13 mouse cellular contexts compared by ENCODE assay signal in genomic region chr5:65860281-65861000, GRCm38 (mm10). TPM values are rescaled to one million over a fixed set of nuclear protein-coding genes. Genes with fewer than 3 reads are reported as not detected.
DNase-seq lines count a peak whose midpoint lies in the region; ATAC-seq and TF ChIP-seq lines count a peak whose summit lies in the region.
"Had no signal": no experiment of that assay in that cellular context is flagged by ENCODE, and none has a peak within 500 bp of the region (broad histone marks: within the 10 kb centered on the region; RNA-seq: fewer than 3 reads in every experiment).

No protein-coding gene starts in this region.

- no peak for ATAC-seq in intestine, postnatal 0 days
- ATAC-seq: hindbrain, postnatal 0 days had no signal

- H3K4me3 ChIP-seq in lung, adult 2 months (replicated peaks; ENCODE audit: extremely low read depth, low read depth, low read length), result no peak overlapping the region
- H3K4me3 ChIP-seq in intestine, postnatal 0 days (ENCODE audit: low read depth, low read length), result no peak overlapping the region
- H3K4me3 ChIP-seq: lung, embryonic 15.5 days; myocyte had no signal

- TF ChIP-seq CTCF in lung, adult 2 months (IDR thresholded peaks at IDR 0.05; ENCODE audit: insufficient read depth, low read length), result no peak
- TF ChIP-seq CTCF in intestine, postnatal 0 days (IDR thresholded peaks at IDR 0.05; ENCODE audit: low read depth), result no peak

- H3K4me2 ChIP-seq in intestine, postnatal 0 days (replicated peaks; ENCODE audit: low read depth), result no peak overlapping the region
- H3K4me2 ChIP-seq: lung, embryonic 15.5 days had no signal

- H3K27me3 ChIP-seq in intestine, postnatal 0 days (replicated peaks; ENCODE audit: control insufficient read depth, insufficient read depth, low read length), result no peaks in the 10 kb centered on the region
- H3K27me3 ChIP-seq: lung, embryonic 15.5 days had no signal

- 70% methylated on average over 12 of the region's 12 CpGs for WGBS in lung, adult 2 months
- WGBS in intestine, postnatal 0 days, result 79% methylated on average over 12 of the region's 12 CpGs

- H3K9ac ChIP-seq in intestine, postnatal 0 days (ENCODE audit: low read depth, low read length), result no peak overlapping the region
- H3K9ac ChIP-seq: lung, embryonic 15.5 days had no signal

- H3K4me1 ChIP-seq in lung, adult 2 months (ENCODE audit: control insufficient read depth, insufficient read depth, low read length), result peaks cover 3% of the 10 kb centered on the region
- no peaks in the 10 kb centered on the region for H3K4me1 ChIP-seq in intestine, postnatal 0 days (replicated peaks; ENCODE audit: control insufficient read depth, insufficient read depth, low read length)

- no peak for TF ChIP-seq POLR2A in lung, adult 2 months (IDR thresholded peaks at IDR 0.05; ENCODE audit: borderline replicate concordance, extremely low read depth, low read depth, low read length)

- H3K27ac ChIP-seq in intestine, postnatal 0 days (ENCODE audit: low read depth, low read length), result no peak overlapping the region
- H3K27ac ChIP-seq: hindbrain, postnatal 0 days; lung, embryonic 15.5 days had no signal

- H3K36me3 ChIP-seq in intestine, postnatal 0 days (ENCODE audit: control insufficient read depth, insufficient read depth), result no peaks in the 10 kb centered on the region
- H3K36me3 ChIP-seq: lung, embryonic 15.5 days had no signal

- no peaks in the 10 kb centered on the region for H3K9me3 ChIP-seq in intestine, postnatal 0 days (ENCODE audit: control insufficient read depth)
- H3K9me3 ChIP-seq: lung, embryonic 15.5 days had no signal

- peak; percentile 41 to 54 for DNase-seq in lung, adult 18-20 months
- no peak for DNase-seq in lung, adult 2 months
- DNase-seq in brain, adult 2 months (ENCODE audit: low read depth, low spot score), result peak; percentile 22
- peak; percentile 17 for DNase-seq in lung, postnatal 14 days
- DNase-seq in thymus, postnatal 0 days (ENCODE audit: low spot score), result peak; percentile 37
- DNase-seq in adrenal gland, adult (ENCODE audit: inconsistent age in 2 of 2, low spot score in 1 of 2), result no peak
- DNase-seq: cerebellum, postnatal 25 days; kidney, postnatal 25 days; retina, postnatal 1 day had no signal

RNA-seq across cellular contexts. Expression of gene Rhoh, which starts 0.6 kb away (rescaled TPM):
- polyA plus RNA-seq in lung, adult 2 months (2012; rRNA removed), result 2.7 and 3.5 TPM in 2 replicates
- 174 and 206 TPM in 2 replicates for polyA plus RNA-seq in thymus, postnatal 0 days (2015; fragmentation: Nextera tagmentation; extraction: Ambion mirVana)
- 0.58 and 0.82 TPM in 2 replicates for polyA plus RNA-seq in intestine, postnatal 0 days (2015; fragmentation: Nextera tagmentation; extraction: Ambion mirVana)

Comparison
In these comparisons a context has a peak if more than half of its experiments do, and no peak if none do; other contexts are left out.
1. DNase-seq: peak in lung, adult 18-20 months (2 of 2), brain, adult 2 months (single experiment), lung, postnatal 14 days (single experiment) and thymus, postnatal 0 days (single experiment); none in lung, adult 2 months (single experiment) and adrenal gland, adult (0 of 2).
2. RNA of gene Rhoh, which starts 0.6 kb away (polyA plus RNA-seq): 174 to 206 TPM in thymus, postnatal 0 days; 2.7 to 3.5 TPM in lung, adult 2 months and 0.58 to 0.82 TPM in intestine, postnatal 0 days; every median in the first group is over 10 times any median in the second.